Mouse (Mus musculus) thymus, postnatal 0 days (tissue): ENCODE data around the gene Nemf. TPM values are rescaled to one million over a fixed set of nuclear protein-coding genes. Genes with fewer than 3 reads are reported as not detected.
A peak's percentile ranks its signal among the peaks of the same experiment; 100 is the strongest.
"Not testable (repeated sequence)": the region's sequence is repeated elsewhere in the genome, so short reads cannot be mapped to it uniquely, and the experiment has no call there.

Source experiments
- DNase-seq: peaks from one replicate; pipeline ENCODE4 v3.0.0-alpha.2; 2015; ENCODE audit warnings: low spot score
- polyA plus RNA-seq: library from polyadenylated mRNA; unstranded; fragments of >200 nt; fragmentation: Nextera tagmentation; extraction: Ambion mirVana; gene quantifications from 2 replicates; pipeline ENCODE4 v1.2.1, GENCODE M21; 2015

Gene Nemf
- polyA plus RNA-seq, 1 experiment from 2014 or later: 93.2 TPM

DNA sequence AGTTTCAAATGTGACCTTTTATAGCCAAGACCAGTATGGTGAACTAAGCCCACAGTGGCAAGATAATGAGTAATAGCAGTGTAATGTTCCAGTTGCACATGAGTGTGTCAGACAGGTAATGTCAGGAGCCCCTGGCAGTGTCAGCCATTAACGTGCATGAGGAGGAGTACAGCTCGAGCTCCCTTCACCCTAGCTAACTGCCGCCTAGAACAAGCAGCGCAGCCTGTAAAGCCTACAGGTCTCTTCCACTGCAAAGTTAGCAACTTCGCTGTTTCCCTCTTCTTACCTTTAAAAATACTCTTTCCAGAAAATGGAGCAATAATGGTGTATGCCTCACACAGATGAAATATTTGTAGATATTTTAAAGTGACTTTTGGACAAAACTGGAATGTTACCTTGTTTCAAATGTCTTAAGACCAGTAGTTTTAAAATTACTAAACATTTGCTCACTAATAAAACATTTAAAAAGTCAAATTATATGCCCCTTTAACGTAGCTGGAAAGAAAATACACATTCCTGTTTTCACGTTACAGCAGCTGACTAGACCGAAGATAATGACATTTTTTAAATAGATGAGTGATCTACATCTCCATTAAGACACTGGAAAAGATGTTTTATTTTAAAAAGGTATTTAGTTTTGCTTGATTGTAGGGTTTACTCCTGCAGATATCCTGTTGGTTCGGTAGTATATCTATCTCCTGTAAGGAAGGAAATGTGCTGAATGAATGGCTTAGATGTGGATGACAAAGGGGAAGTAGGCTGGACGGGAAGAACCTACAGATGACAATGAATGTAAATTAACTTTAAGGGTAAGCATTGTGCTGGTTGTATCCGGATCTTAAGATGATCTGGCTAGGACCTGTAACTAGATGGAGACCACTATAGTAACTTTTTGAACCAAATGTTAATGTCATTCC is 17.1 kb upstream of the Nemf start:
- DNase-seq: peak; percentile 34

DNA sequence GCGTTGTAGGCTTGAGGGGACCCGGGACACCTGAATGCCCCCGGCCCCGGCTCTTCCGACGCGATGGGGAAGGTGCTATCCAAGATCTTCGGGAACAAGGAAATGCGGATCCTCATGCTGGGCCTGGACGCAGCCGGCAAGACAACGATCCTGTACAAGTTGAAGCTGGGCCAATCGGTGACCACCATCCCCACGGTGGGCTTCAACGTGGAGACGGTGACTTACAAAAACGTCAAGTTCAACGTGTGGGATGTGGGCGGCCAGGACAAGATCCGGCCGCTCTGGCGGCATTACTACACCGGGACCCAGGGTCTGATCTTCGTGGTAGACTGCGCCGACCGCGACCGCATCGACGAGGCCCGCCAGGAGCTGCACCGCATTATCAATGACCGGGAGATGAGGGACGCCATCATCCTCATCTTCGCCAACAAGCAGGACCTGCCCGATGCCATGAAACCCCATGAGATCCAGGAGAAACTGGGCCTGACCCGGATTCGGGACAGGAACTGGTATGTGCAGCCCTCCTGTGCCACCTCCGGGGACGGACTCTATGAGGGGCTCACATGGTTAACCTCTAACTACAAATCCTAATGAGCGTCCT is 15.9 kb upstream of the Nemf start:
- peak; percentile 35 for DNase-seq

DNA sequence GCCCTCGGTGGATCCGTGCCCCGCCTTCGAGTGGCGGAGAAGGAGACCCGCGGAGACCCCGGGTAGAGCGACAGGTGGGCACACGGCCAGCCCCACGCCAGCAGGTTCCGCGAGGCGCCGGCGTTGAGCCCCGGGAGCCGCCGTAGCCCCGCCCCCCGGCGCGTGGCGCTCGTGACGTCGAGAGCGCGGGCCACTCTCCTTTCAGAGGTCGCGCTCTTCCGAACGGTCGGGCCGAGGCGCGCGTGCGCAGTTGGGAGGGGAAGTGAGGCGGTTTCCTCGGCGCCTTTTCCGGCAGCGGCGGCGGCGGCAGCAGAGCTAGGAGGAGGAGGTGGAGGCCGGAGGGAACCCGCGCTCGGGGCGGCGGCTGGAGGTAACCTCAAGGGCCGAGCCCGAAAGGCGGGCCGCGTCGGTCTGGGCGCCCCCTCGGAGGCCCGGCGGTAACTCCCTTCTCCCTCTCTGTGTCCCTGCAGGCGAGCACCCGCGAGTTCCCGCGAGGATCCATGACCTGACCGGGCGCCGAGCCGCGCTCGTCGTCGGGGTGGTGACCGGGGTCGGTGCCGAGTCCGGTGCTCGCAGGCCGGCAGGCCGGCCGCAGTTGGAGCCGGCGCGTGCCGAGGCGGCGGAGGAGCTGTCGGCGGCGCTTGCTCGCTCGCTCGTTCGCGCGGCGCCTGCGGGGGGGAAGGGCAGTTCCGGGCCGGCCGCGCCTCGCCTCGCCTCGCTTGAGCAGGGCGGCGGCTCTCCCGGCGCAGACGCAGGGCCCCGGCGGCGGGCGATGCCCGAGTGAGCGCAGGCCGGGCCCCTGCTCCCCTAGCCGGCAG is 15.1 kb upstream of the Nemf start, which contains the start of the genes Arf6 and Gm9887:
TSS of gene Arf6 (plus strand) at position 297 of the 818 bp plus-strand sequence.
TSS of gene Gm9887 (minus strand) at position 605 of the 818 bp plus-strand sequence.
- DNase-seq: peak; percentile 98

DNA sequence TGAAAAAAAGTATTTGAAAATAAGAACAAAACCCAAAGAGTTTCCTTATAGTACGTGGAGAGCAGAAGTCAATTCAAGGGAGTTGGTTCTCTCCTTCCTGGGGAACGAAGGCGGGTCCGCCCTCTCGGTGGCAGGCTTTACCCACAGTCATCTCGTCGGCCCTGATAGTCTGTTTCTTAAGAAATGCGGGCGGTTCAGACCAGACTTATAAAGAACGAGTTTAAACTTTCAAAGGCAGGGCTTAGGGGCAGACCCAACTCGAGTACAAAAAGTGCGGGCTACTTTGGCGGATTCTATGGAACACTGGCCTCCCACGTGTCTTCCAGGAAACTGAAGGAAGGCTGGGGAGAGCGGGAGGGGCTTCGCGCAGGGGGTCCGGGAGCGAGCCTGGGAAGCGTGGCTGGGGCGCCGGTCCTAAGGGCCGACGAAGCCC is 14.5 kb upstream of the Nemf start:
- peak; percentile 86 for DNase-seq

DNA sequence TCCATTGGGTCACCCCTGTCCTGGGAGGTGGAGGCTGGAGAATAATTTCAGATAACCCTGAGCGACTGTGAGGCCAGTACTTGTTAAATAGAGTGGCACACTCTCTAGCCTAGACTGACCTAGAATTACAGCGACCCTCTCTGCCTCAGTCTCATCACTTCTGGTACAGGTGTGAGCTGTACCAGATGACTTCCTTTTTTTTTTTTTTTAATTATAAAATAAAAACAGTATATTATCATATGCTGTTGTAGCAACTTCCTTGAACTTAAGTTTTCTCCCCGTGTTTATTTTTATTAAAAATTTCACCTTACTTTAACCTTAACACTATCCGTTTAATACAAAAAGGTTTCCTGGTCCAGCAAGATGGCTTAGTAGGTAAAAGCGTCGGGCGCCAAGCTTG is 14.0 kb upstream of the Nemf start:
- no peak for DNase-seq

DNA sequence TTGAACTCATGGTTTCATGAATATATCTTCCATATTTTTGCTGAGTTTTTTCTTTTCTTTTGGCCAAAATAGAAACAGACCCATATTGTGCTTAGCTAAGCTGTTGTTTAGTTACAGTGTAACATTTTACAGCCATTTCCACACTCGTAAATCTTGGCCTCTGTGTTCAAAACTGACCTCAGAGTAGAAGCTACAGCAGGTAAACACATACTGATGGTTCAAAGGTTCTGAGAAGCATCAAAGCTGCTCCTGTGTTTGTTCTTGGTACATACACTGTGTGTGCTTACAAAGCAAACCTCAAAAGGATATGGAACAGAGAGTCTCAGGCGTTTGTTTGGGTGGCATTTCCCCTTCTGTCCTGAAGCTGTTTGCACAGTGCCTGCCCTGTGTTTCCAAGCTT is 10.6 kb upstream of the Nemf start:
- peak; percentile 38 for DNase-seq

DNA sequence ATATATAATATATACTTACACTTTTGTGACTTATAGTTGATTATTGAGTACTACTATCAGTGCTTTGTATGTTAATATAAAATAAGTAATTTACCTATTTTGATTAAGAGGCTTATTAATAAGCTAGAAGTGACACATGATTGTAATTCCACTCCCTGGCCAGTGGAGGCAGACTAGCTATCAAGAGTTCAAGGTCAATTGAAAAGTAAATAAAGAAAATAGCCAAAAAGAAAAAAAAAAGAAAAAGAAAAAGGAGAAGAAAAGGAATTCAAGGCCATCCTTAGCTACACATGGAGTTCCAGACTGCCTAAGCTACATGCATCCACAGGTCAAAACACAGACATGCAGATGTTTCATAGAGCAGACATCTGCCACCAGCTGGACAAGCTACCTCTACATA is 9.5 kb upstream of the Nemf start:
- DNase-seq: no peak

DNA sequence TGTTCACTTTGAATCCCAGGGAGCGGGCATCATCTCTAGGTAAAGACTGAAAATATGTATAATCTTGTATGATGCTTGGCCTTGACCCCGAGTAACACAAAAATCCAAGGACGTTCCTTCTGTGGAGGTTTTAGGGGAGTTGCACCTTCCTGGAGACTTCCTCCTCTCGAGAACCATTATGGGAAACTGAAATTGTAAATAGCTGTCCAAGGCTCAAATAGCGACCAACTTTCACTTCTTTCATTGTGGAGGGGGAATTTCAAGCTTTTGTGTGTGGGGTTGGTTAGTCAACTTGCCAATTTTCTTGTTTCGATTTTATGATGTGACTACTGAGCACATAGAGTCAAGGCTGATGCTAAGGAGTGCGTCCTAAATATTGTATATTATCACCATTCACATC is 8.8 kb upstream of the Nemf start:
- DNase-seq: no peak

DNA sequence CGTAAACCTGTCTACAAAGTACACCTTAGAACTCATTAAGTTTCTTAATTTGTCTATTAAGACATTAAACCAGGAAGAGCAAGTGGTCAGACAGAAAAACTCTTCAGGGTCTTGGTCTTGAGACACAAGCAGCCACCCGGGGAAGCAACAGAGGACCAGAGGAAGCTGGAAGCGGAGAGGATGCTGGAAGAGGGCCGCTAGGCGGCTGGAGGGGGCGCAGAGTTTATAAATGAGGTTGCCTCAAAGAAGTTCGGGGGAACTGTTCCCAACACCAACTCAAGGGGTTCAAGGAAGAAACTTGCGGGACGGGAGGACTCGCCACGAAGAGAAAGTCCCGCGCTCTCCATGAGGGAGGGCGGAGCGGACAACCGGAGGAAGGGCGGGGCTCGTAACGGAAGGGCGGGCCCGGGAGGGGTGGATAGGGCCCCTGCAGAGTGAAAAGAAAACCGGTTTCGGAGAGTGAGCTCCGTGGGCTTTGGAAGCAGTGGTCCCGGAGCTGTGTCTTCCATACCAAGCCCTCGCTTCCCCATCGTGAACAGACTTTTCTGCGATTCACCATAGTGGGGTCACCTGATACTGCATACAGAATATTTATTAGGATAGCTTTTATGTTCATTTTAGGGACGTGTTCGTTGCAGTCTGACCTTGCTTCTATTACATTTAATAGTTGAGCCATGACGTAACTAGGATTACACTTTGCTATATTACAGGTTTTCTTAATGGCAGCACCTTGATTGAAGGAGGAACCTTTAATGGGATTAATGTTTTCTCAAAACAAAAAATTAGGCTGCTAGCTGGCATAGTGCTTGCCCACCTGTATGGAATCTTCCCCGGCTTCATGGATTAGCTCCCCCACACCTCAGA is 7.2 kb upstream of the Nemf start:
- DNase-seq: peak; percentile 78

DNA sequence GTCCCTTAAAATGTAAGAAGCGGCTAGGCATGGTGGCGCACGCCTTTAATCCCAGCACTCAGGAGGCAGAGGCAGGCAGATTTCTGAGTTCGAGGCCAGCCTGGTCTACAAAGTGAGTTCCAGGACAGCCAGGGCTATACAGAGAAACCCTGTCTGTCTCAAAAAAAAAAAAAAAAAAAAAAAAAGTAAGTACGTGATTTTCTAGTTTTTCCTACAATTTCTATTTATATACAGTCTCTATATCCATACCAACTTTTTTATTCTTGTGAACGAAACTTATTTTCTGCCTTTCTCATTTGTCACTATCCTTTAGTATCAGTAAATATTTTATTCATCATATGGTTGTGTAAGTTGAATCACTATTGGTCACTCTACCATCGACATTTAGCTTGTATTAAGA is 6.1 kb upstream of the Nemf start:
- DNase-seq: not testable (repeated sequence)

DNA sequence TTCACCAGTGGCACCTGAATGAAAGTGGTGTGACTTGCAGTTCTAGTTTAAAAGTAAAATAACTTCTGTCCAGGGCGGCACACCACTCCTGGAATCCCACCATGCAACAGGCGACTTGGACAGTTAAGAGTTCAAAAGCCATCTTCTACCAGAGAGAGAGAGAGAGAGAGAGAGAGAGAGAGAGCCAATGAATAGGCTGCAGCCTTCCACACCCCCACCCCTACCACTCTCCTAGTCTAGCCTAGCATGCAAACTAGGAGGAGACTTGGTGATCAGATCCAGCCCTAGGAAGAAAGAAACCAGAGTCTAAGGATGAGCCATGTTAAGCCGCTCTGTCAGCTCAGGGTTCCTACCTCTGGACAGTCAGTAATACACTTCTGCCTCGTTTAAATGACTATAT is 5.4 kb upstream of the Nemf start:
- DNase-seq: peak; percentile 32

DNA sequence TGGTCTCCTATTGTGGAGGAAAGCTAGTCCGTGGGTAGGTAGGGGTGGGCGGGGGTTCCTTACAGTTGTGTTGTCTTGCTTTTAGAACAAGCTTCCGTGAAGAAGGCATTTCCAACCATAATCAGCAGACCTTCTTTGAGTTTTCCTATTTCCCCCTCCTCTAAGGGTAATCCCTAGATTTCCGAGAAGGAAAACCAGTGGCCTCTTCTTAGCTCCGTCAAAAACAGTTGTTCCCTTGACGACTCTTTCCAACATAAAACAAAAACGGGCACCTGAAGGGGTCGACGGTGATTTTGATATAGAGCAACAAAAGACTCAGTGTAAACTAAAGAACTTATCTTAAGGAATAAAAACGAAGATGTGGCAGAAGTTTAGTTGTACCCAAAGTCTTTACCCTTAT is 5.0 kb upstream of the Nemf start:
- no peak for DNase-seq

DNA sequence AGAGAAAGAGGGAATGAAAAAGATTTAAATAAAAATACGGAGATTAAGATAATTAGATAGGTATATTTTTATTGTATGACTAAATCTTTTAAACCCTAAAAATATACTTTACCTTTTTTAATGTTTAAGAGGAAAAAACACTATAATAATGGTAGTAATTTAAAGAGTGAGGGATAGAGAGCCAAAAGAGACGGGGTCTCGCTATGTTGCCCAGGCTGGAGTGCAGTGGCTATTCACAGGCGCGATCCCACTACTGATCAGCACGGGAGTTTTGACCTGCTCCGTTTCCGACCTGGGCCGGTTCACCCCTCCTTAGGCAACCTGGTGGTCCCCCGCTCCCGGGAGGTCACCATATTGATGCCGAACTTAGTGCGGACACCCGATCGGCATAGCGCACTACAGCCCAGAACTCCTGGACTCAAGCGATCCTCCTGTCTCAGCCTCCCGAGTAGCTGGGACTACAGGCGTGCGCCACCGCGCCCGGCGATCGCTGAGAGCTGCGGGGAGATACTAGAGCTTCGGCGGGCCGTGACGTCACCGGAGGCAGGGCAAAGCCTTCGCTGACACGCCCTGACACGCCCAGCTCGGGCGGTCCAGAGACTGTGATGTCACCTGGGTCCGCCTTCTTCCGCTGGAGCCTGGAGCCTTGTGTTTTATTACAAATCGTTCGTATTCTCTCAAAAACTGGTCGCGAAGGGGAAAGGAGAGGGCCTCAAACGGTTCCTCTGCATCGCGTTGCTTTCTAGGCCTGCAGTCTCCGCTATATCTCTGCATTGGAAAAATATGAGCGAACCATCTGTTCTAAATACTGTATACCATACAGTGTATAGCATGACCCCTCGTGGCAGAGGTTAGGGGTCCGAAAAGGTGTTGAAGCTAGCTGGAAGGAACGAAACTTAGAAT is 4.3 kb upstream of the Nemf start:
- DNase-seq: peak; percentile 99

DNA sequence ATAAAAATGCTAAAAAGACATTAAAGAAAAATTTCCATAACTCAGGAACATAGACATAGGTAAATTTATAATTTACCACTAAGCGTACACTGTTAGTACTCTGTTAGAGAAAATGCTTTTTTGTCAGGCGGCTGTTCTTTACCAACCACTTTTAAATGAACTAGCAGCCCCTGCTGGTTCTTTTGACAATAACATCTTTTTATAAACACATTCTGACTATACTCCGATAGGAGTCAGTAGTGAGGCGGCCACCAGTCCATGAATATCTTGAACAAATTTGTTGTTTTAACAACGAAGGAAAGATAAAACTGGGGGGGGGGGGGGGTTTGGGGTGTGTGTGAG is 3.7 kb upstream of the Nemf start:
- peak; percentile 82 for DNase-seq

DNA sequence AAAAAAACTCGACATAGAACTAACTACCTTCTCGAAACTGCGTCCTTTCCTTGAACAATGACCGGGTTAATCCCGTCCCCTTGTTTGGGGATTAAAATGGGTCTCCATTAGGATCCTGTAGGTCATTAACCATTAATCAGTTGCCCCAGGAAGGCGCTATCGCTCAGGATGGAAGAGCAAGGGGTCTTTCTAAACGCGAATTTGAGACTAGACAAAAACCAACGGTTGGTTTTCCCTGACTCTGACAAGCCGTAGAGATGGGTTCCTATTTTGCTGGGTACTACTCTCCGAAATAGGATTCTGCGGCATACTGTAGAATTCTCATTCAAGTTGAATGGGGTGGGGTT is 308 bp upstream of the Nemf start:
- no peak for DNase-seq

DNA sequence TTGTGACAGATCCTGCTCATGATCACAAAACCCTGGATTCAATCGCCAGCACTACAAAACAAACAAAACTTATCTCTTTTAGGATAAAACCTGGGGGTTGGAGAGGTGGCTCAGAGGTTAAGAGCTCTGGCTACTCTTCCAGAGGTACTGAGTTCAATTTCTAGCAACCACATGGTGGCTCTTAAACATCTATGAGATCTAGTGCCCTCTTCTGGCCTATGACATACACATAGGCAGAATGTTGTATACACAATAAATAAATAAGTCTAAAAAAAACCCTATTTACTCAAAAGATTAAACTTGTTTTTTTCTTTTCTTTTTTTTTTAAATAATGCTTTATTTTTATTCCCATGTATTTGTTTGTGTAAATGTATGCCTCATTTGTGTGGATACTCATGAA is 5.3 kb downstream of the Nemf start:
- no peak for DNase-seq

DNA sequence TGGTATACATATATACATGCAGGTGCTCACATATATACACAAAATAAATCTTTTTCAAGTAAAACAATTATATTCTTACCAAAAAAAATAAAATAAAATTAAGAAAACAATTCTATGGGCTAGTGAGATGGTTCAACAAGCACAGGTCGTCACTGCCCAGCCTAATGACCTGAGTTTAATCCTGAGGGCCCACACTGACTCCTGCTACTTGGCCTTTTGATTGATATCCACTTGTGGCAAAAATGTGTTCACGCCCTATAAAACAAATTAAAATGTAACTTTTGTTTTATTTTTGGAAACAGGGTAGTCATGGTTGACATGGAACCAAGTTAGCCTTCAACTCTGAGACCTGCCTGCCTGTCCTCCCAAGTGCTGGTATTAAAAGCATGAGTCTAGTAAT is 7.0 kb downstream of the Nemf start:
- no peak for DNase-seq

DNA sequence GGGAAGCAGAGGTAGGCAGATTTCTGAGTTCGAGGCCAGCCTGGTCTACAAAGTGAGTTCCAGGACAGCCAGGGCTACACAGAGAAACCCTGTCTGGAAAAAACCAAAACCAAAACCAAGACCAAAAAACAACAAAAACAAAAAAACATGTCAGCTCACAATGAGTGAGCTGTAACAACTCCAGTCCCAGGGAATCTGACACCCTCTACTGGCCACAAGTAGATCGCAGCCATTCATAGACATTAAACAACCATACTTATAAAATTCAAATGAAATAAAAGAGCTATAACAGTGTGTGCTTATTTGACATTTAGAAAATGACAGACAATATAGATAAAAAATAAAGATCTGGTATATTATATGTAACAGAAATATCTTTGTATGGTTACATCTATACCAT is 23.4 kb downstream of the Nemf start:
- peak; percentile 55 for DNase-seq

DNA sequence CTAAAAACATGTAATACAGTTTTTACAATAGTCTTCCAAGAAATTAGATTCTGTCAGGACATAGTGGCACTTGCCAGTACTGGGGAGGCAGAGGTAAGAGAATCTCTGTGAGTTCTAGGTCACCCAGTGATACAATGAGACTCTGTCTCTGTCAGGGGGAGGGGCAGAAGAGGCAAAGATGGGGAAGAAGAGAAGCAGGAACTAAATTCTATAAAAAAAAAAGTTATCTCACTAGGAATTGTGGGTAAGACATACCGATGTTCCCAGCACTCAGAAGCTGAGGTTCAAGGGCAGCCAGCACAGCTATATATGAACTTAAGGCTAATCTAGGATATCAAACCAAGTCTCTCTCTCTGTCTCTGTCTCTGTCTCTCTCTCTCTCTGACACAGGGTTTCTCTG is 24.8 kb downstream of the Nemf start:
- no peak for DNase-seq

DNA sequence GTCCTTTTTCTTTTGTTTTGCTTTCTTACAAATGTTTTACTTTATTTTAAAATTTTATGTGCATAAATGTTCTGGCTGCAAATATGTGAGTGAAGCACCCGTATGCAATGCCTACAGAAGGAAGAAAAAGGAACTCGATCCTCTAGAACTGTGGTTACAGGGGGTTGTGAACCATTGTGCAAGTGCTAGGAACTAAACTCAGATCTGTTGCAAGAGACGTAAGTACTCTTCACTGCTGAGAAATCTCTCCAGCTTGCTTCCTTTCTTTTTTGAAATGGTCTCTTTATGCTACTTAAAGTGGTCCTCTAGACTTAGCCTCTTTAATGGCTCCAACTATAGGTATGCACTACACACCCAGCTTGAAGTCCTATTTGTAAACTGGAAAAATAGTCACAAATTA is 25.8 kb downstream of the Nemf start:
- DNase-seq: no peak
